Mouse (Mus musculus) heart, postnatal 0 days (tissue): ENCODE measurements at regions not wholly inside any gene's neighbourhood (a gene's known extent, or its start where the extent isn't known, plus 50 kb on each side); places are given as distances from the start of the nearest gene placed in this dataset.
"Not testable (repeated sequence)": the region's sequence is repeated elsewhere in the genome, so short reads cannot be mapped to it uniquely, and the experiment has no call there.

Experiments
- ATAC-seq: fragments of 200-750 bp; cut with Nextera tagmentation; 2 replicates; pipeline ENCODE4 v1.8.0; 2017; ENCODE audit warnings: low read depth, moderate number of reproducible peaks, moderate library complexity; ENCODE audit not compliant: insufficient read depth
- DNase-seq: peaks from one replicate; pipeline ENCODE4 v3.0.0-alpha.2; 2016; ENCODE audit warnings: low spot score
- H3K27ac ChIP-seq: fragments of 300-500 bp; sonication (generic); 2 replicates; pipeline ENCODE4 v1.5.1; 2014; ENCODE audit warnings: low read depth, mild to moderate bottlenecking
- H3K27me3 ChIP-seq: fragments of 300-500 bp; sonication (generic); 2 replicates; pipeline ENCODE4 v1.6.1; 2014; ENCODE audit warnings: low read length, mixed read lengths; ENCODE audit not compliant: control insufficient read depth, insufficient read depth
- H3K36me3 ChIP-seq: fragments of 300-500 bp; sonication (generic); replicated peaks from 2 replicates; pipeline ENCODE4 v1.6.1; 2014; ENCODE audit warnings: low read length, mixed read lengths; ENCODE audit not compliant: control insufficient read depth, insufficient read depth
- H3K4me1 ChIP-seq: fragments of 300-500 bp; sonication (generic); 2 replicates; pipeline ENCODE4 v1.6.1; 2014; ENCODE audit warnings: antibody characterized with exemption; ENCODE audit not compliant: control insufficient read depth, insufficient read depth
- H3K4me2 ChIP-seq: fragments of 300-500 bp; sonication (generic); 2 replicates; pipeline ENCODE4 v1.6.1; 2014; ENCODE audit warnings: low read depth, mild to moderate bottlenecking, low read length, moderate library complexity
- H3K4me3 ChIP-seq: fragments of 300-500 bp; sonication (generic); 2 replicates; pipeline ENCODE4 v1.5.1; 2014; ENCODE audit warnings: low read depth, low read length
- H3K9ac ChIP-seq: fragments of 300-500 bp; sonication (generic); replicated peaks from 2 replicates; pipeline ENCODE4 v1.6.1; 2014; ENCODE audit warnings: low read depth, low read length, mixed read lengths
- H3K9me3 ChIP-seq: fragments of 300-500 bp; sonication (generic); replicated peaks from 2 replicates; pipeline ENCODE4 v1.6.1; 2016; ENCODE audit warnings: low read length; ENCODE audit not compliant: control insufficient read depth
- CTCF ChIP-seq: IDR thresholded peaks from 2 replicates; pipeline ENCODE4 v1.5.1; 2016; ENCODE audit warnings: antibody characterized with exemption, control low read depth, low read depth
- EP300 ChIP-seq: IDR thresholded peaks from 2 replicates; pipeline ENCODE4 v1.6.1; 2016; ENCODE audit warnings: antibody characterized with exemption, low read depth
- WGBS: fragments of 180-500 bp; shearing (Covaris S2); extraction: QIAGEN DNeasy Blood & Tissue Kit; methylation state at CpG from one replicate; pipeline ENCODE4 v1.1.7; 2014; 5-methylcytosine and 5-hydroxymethylcytosine counted together

GRCm38 (mm10) chr8:12451857-12452256 is 56.8 kb downstream of the Sox1 start:
- ATAC-seq (no peak), DNase-seq (no peak)
- Histone ChIP-seq H3K4me1 (no peaks in the 10 kb centered on the region), H3K4me3 (no peak overlapping the region), H3K9ac (no peak overlapping the region), H3K27ac (no peak overlapping the region), H3K4me2 (no peak overlapping the region), H3K27me3 (peaks cover 33% of the 10 kb centered on the region), H3K9me3 (peaks cover 4% of the 10 kb centered on the region; the same call in 1 of the 2 replicates), H3K36me3 (no peaks in the 10 kb centered on the region)
- 55% methylated on average over 8 of the region's 8 CpGs for WGBS
- TF ChIP-seq EP300 (no peak), CTCF (no peak)

GRCm38 (mm10) chr8:12455376-12455775 is 60.3 kb downstream of the Sox1 start:
- not testable (repeated sequence) for H3K4me1 ChIP-seq, H3K9ac ChIP-seq, DNase-seq, H3K9me3 ChIP-seq, H3K4me2 ChIP-seq, H3K36me3 ChIP-seq, H3K4me3 ChIP-seq, H3K27ac ChIP-seq, ATAC-seq
- H3K27me3 ChIP-seq = 0 out of 2 replicates have a peak, but pooled peaks cover 13% of the 10 kb centered on the region
- WGBS = 88% methylated on average over 3 of the region's 3 CpGs

GRCm38 (mm10) chr8:12456326-12456725 is 61.2 kb downstream of the Sox1 start:
- DNase-seq (no peak), ATAC-seq (no peak)
- Histone ChIP-seq H3K9ac (no peak overlapping the region), H3K27ac (no peak overlapping the region), H3K9me3 (no peaks in the 10 kb centered on the region), H3K4me2 (no peak overlapping the region), H3K4me1 (no peaks in the 10 kb centered on the region), H3K27me3 (peaks cover 16% of the 10 kb centered on the region; the same call in 1 of the 2 replicates), H3K36me3 (no peaks in the 10 kb centered on the region), H3K4me3 (no peak overlapping the region)
- 75% methylated on average over 1 of the region's 1 CpGs for WGBS
- TF ChIP-seq CTCF (no peak), EP300 (no peak)

- no peak for ATAC-seq
- H3K27me3 ChIP-seq = peaks cover 13% of the 10 kb centered on the region; the same call in 1 of the 2 replicates
- WGBS = 63% methylated on average over 7 of the region's 7 CpGs
Observed at GRCm38 (mm10) chr8:12457015-12457414, 61.9 kb downstream of the Sox1 start.

GRCm38 (mm10) chr8:12466845-12467244 is 71.8 kb downstream of the Sox1 start:
- Histone ChIP-seq H3K27ac (no peak overlapping the region), H3K4me2 (no peak overlapping the region), H3K9ac (no peak overlapping the region), H3K36me3 (no peaks in the 10 kb centered on the region), H3K4me1 (no peaks in the 10 kb centered on the region), H3K27me3 (peaks cover 29% of the 10 kb centered on the region; the same call in 1 of the 2 replicates), H3K4me3 (no peak overlapping the region), H3K9me3 (no peaks in the 10 kb centered on the region)
- 59% methylated on average over 7 of the region's 7 CpGs for WGBS
- TF ChIP-seq CTCF = no peak
- no peak for TF ChIP-seq EP300
- ATAC-seq (no peak), DNase-seq (no peak)

More at GRCm38 (mm10) chr8:12457015-12457414, 61.9 kb downstream of the Sox1 start:
- DNase-seq = no peak
- Histone ChIP-seq H3K4me3 (no peak overlapping the region), H3K36me3 (no peaks in the 10 kb centered on the region), H3K27ac (no peak overlapping the region), H3K9me3 (no peaks in the 10 kb centered on the region), H3K4me2 (no peak overlapping the region), H3K9ac (no peak overlapping the region), H3K4me1 (no peaks in the 10 kb centered on the region)
- TF ChIP-seq CTCF = no peak
- TF ChIP-seq EP300 = no peak

GRCm38 (mm10) chr8:12467386-12468326 is 72.6 kb downstream of the Sox1 start:
- WGBS = 72% methylated on average over 36 of the region's 36 CpGs
- Histone ChIP-seq H3K36me3 (no peaks in the 10 kb centered on the region), H3K9me3 (no peaks in the 10 kb centered on the region), H3K27ac (no peak overlapping the region), H3K4me1 (no peaks in the 10 kb centered on the region), H3K4me3 (no peak overlapping the region), H3K9ac (no peak overlapping the region), H3K27me3 (peaks cover 29% of the 10 kb centered on the region; the same call in 1 of the 2 replicates), H3K4me2 (no peak overlapping the region)
- DNase-seq = no peak
- no peak for TF ChIP-seq EP300
- no peak for TF ChIP-seq CTCF
- ATAC-seq = no peak
